9 mouse cellular contexts compared by ENCODE assay signal in genomic region chr13:48653788-48654770, GRCm38 (mm10). TPM values are rescaled to one million over a fixed set of nuclear protein-coding genes. Genes with fewer than 3 reads are reported as not detected.
DNase-seq lines count a peak whose midpoint lies in the region; ATAC-seq lines count a peak whose summit lies in the region.
"Had no signal": no experiment of that assay in that cellular context is flagged by ENCODE, and none has a peak within 500 bp of the region (broad histone marks: within the 10 kb centered on the region; RNA-seq: fewer than 3 reads in every experiment).

No protein-coding gene starts in this region.

- H3K36me3 ChIP-seq in heart, embryonic 10.5 days: no peaks in the 10 kb centered on the region
- no peaks in the 10 kb centered on the region for H3K36me3 ChIP-seq in embryonic facial prominence, embryonic 11.5 days (replicated peaks; ENCODE audit: control insufficient read depth, insufficient read depth, low read depth, low read length)
- H3K36me3 ChIP-seq in hindbrain, embryonic 11.5 days (ENCODE audit: control insufficient read depth, insufficient read depth, low read length): no peaks in the 10 kb centered on the region

- H3K4me2 ChIP-seq in embryonic facial prominence, embryonic 11.5 days (ENCODE audit: low read depth, low read length): no peak overlapping the region
- H3K4me2 ChIP-seq in hindbrain, embryonic 11.5 days (replicated peaks; ENCODE audit: low read depth, low read length): no peak overlapping the region

- H3K9me3 ChIP-seq in heart, embryonic 10.5 days: no peaks in the 10 kb centered on the region
- no peaks in the 10 kb centered on the region for H3K9me3 ChIP-seq in embryonic facial prominence, embryonic 11.5 days (replicated peaks; ENCODE audit: control insufficient read depth, low read length)
- no peaks in the 10 kb centered on the region for H3K9me3 ChIP-seq in hindbrain, embryonic 11.5 days (ENCODE audit: control insufficient read depth, low read length)

- no peak overlapping the region for H3K27ac ChIP-seq in heart, embryonic 10.5 days
- H3K27ac ChIP-seq in embryonic facial prominence, embryonic 11.5 days (replicated peaks; ENCODE audit: low read depth, low read length): no peak overlapping the region
- no peak overlapping the region for H3K27ac ChIP-seq in hindbrain, embryonic 11.5 days (ENCODE audit: low read depth, low read length)

- peaks cover 11% of the 10 kb centered on the region for H3K4me1 ChIP-seq in heart, embryonic 10.5 days
- no peaks in the 10 kb centered on the region for H3K4me1 ChIP-seq in embryonic facial prominence, embryonic 11.5 days (ENCODE audit: control insufficient read depth, insufficient read depth, low read length)
- H3K4me1 ChIP-seq in hindbrain, embryonic 11.5 days (replicated peaks; ENCODE audit: control insufficient read depth, insufficient read depth, low read length): no peaks in the 10 kb centered on the region

- 8% methylated on average over 14 of the region's 14 CpGs for WGBS in heart, embryonic 10.5 days
- 8% methylated on average over 14 of the region's 14 CpGs for WGBS in embryonic facial prominence, embryonic 11.5 days
- 12% methylated on average over 14 of the region's 14 CpGs for WGBS in hindbrain, embryonic 11.5 days

- peak; percentile 50; the same call in 1 of the 2 replicates for ATAC-seq in embryonic facial prominence, embryonic 11.5 days (replicated peaks; ENCODE audit: insufficient number of reproducible peaks, low FRiP score, low TSS enrichment, low read depth)
- ATAC-seq in hindbrain, embryonic 11.5 days (ENCODE audit: low FRiP score): 0 out of 2 replicates have a peak, but pooled peaks have one; percentile 53
- peak; percentile 57 for ATAC-seq in megakaryocyte, adult 5-6 weeks (ENCODE audit: poor library complexity, severe bottlenecking)

- peak; percentile 86 for DNase-seq in heart, adult 11 months
- DNase-seq in heart, embryonic 10.5 days (ENCODE audit: low spot score): no peak
- peak; percentile 70 to 78 for DNase-seq in adrenal gland, postnatal 36 days
- peak; percentile 85 for DNase-seq in embryonic facial prominence, embryonic 11.5 days (ENCODE audit: low spot score)
- peak; percentile 90 for DNase-seq in hindbrain, embryonic 11.5 days (ENCODE audit: low spot score)
- peak; percentile 44 for DNase-seq in layer of hippocampus, adult 9-10 months (ENCODE audit: low spot score)
- DNase-seq in right cerebral cortex, postnatal 14 days: peak; percentile 81

- H3K4me3 ChIP-seq in heart, embryonic 10.5 days: no peak overlapping the region
- no peak overlapping the region for H3K4me3 ChIP-seq in embryonic facial prominence, embryonic 11.5 days (ENCODE audit: low read depth, low read length)
- H3K4me3 ChIP-seq in hindbrain, embryonic 11.5 days (ENCODE audit: low read depth, low read length): no peak overlapping the region

- no peak overlapping the region for H3K9ac ChIP-seq in embryonic facial prominence, embryonic 11.5 days (replicated peaks; ENCODE audit: low read length)
- H3K9ac ChIP-seq in hindbrain, embryonic 11.5 days (ENCODE audit: low read depth, low read length): no peak overlapping the region

- H3K27me3 ChIP-seq in heart, embryonic 10.5 days (ENCODE audit: insufficient read depth, poor library complexity, severe bottlenecking): peaks cover 73% of the 10 kb centered on the region
- H3K27me3 ChIP-seq in embryonic facial prominence, embryonic 11.5 days (ENCODE audit: control insufficient read depth, insufficient read depth, low read length): peaks cover 28% of the 10 kb centered on the region
- peaks cover 45% of the 10 kb centered on the region for H3K27me3 ChIP-seq in hindbrain, embryonic 11.5 days (ENCODE audit: control insufficient read depth, insufficient read depth, low read length)

RNA-seq across cellular contexts. Expression of gene Barx1, which starts 8.7 kb away (rescaled TPM):
- polyA plus RNA-seq in heart, embryonic 10.5 days (2016; fragmentation: Nextera tagmentation; extraction: Ambion mirVana): 2.6 and 11.7 TPM in 2 replicates
- not detected for total RNA-seq in adrenal gland, postnatal 36 days (2021)
- 74.9 and 139 TPM in 2 replicates for polyA plus RNA-seq in embryonic facial prominence, embryonic 11.5 days (2014; fragmentation: Nextera tagmentation; extraction: Ambion mirVana)
- polyA plus RNA-seq in hindbrain, embryonic 11.5 days (2014; fragmentation: Nextera tagmentation; extraction: Ambion mirVana): 0.83 and 1.3 TPM in 2 replicates
- not detected in 2 replicates for total RNA-seq in megakaryocyte, adult 5-6 weeks (2015)
- not detected in 2 replicates for total RNA-seq in megakaryocyte, adult 5-6 weeks (2017)
- total RNA-seq: layer of hippocampus, postnatal 14 days had no signal

RNA-seq across cellular contexts. Expression of gene Ptpdc1, which starts 28.6 kb away (rescaled TPM):
- 5.1 and 7.0 TPM in 2 replicates for polyA plus RNA-seq in heart, embryonic 10.5 days (2016; fragmentation: Nextera tagmentation; extraction: Ambion mirVana)
- 1 to 10 TPM; 5.0 to 6.3 TPM for total RNA-seq in adrenal gland, postnatal 36 days (2021)
- polyA plus RNA-seq in embryonic facial prominence, embryonic 11.5 days (2014; fragmentation: Nextera tagmentation; extraction: Ambion mirVana): 16.3 and 16.9 TPM in 2 replicates
- polyA plus RNA-seq in hindbrain, embryonic 11.5 days (2014; fragmentation: Nextera tagmentation; extraction: Ambion mirVana): 12.2 and 12.5 TPM in 2 replicates
- 1.6 and 1.9 TPM in 2 replicates for total RNA-seq in megakaryocyte, adult 5-6 weeks (2015)
- 1.1 and 1.8 TPM in 2 replicates for total RNA-seq in megakaryocyte, adult 5-6 weeks (2017)
